Mouse (Mus musculus) ES-Bruce4 (cell line): ENCODE results near the gene Shisa3. TPM values are rescaled to one million over a fixed set of nuclear protein-coding genes. Genes with fewer than 3 reads are reported as not detected.

Source experiments
- H3K27ac ChIP-seq: 2 replicates; pipeline ENCODE4 v1.5.1; 2012; ENCODE audit warnings: low read length, inconsistent platforms; ENCODE audit not compliant: insufficient read depth
- H3K27me3 ChIP-seq: 2 replicates; pipeline ENCODE4 v1.6.1; 2012; ENCODE audit warnings: mild to moderate bottlenecking, low read length, inconsistent platforms; ENCODE audit not compliant: control insufficient read depth, poor library complexity, insufficient read depth, severe bottlenecking
- H3K36me3 ChIP-seq: 2 replicates; pipeline ENCODE4 v1.6.1; 2012; ENCODE audit warnings: inconsistent platforms, mild to moderate bottlenecking, low read length, moderate library complexity; ENCODE audit not compliant: control insufficient read depth, poor library complexity, insufficient read depth, severe bottlenecking
- H3K4me1 ChIP-seq: one replicate; pipeline ENCODE4 v1.8.1; 2011; ENCODE audit warnings: low read length; ENCODE audit not compliant: control insufficient read depth, insufficient read depth
- H3K4me3 ChIP-seq: 2 replicates; pipeline ENCODE4 v1.5.1; 2011; ENCODE audit warnings: low read depth, mild to moderate bottlenecking, low read length
- H3K9ac ChIP-seq: 2 replicates; pipeline ENCODE4 v1.6.1; 2012; ENCODE audit warnings: low read depth, mild to moderate bottlenecking, inconsistent platforms; ENCODE audit not compliant: poor library complexity, severe bottlenecking
- H3K9me3 ChIP-seq: replicated peaks from 2 replicates; pipeline ENCODE4 v1.6.1; 2012; ENCODE audit warnings: mild to moderate bottlenecking, low read length, inconsistent platforms; ENCODE audit not compliant: control insufficient read depth, poor library complexity, insufficient read depth, severe bottlenecking
- CTCF ChIP-seq: IDR thresholded peaks from one replicate; pipeline ENCODE4 v1.8.1; 2011; ENCODE audit warnings: low read depth, low read length
- EP300 ChIP-seq: IDR thresholded peaks from 2 replicates; pipeline ENCODE4 v1.6.1; 2011; ENCODE audit warnings: low read depth, low read length; ENCODE audit not compliant: insufficient read depth
- POLR2A ChIP-seq: IDR thresholded peaks from one replicate; pipeline ENCODE4 v1.8.1; 2011; ENCODE audit warnings: low read length; ENCODE audit not compliant: insufficient read depth
- polyA plus RNA-seq: library from polyadenylated mRNA; stranded (reverse); fragments of >200 nt; gene quantifications from 2 replicates; pipeline ENCODE4 v1.2.4, GENCODE M21; 2011; ENCODE audit warnings: low read depth; ENCODE audit not compliant: missing spikeins, insufficient read depth, insufficient read length

The Shisa3 gene
- polyA plus RNA-seq, 1 experiment: 0.52 TPM

GRCm38 (mm10) chr5:67606916-67607803 lies 522 bp upstream of the Shisa3 start:
- H3K36me3 ChIP-seq: no peaks in the 10 kb centered on the region
- peaks cover 10% of the 10 kb centered on the region for H3K27me3 ChIP-seq
- no peaks in the 10 kb centered on the region for H3K4me1 ChIP-seq
- H3K9me3 ChIP-seq: no peaks in the 10 kb centered on the region
- no peak overlapping the region for H3K27ac ChIP-seq
- TF ChIP-seq CTCF (peak; percentile 24), EP300 (no peak)
- peak overlapping the region; percentile 81 for H3K4me3 ChIP-seq
- H3K9ac ChIP-seq: peak overlapping the region; percentile 56

GRCm38 (mm10) chr5:67608674-67609519 lies 1.2 kb downstream of the Shisa3 start:
- H3K27ac ChIP-seq: no peak overlapping the region
- H3K36me3 ChIP-seq: no peaks in the 10 kb centered on the region
- H3K27me3 ChIP-seq: peaks cover 10% of the 10 kb centered on the region
- peak overlapping the region; percentile 81 for H3K4me3 ChIP-seq
- peak overlapping the region; percentile 56 for H3K9ac ChIP-seq
- no peak for TF ChIP-seq EP300
- no peaks in the 10 kb centered on the region for H3K4me1 ChIP-seq
- H3K9me3 ChIP-seq: no peaks in the 10 kb centered on the region

- Histone ChIP-seq H3K4me1 (no peaks in the 10 kb centered on the region), H3K4me3 (no peak overlapping the region), H3K36me3 (no peaks in the 10 kb centered on the region), H3K27ac (no peak overlapping the region), H3K27me3 (peaks cover 10% of the 10 kb centered on the region), H3K9me3 (no peaks in the 10 kb centered on the region), H3K9ac (no peak overlapping the region)
- TF ChIP-seq CTCF (no peak), POLR2A (no peak), EP300 (no peak)
Measured at GRCm38 (mm10) chr5:67609520-67609837, 1.8 kb downstream of the Shisa3 start.

- no peak for TF ChIP-seq EP300
- TF ChIP-seq CTCF: no peak
- TF ChIP-seq POLR2A: no peak
- Histone ChIP-seq H3K4me3 (no peak overlapping the region), H3K9me3 (no peaks in the 10 kb centered on the region), H3K27me3 (no peaks in the 10 kb centered on the region), H3K9ac (no peak overlapping the region), H3K27ac (no peak overlapping the region), H3K36me3 (no peaks in the 10 kb centered on the region), H3K4me1 (no peaks in the 10 kb centered on the region)
Measured at GRCm38 (mm10) chr5:67621230-67621629, 13.5 kb downstream of the Shisa3 start.

GRCm38 (mm10) chr5:67628180-67628940 lies 20.7 kb downstream of the Shisa3 start:
- H3K36me3 ChIP-seq: no peaks in the 10 kb centered on the region
- no peak for TF ChIP-seq POLR2A
- no peak for TF ChIP-seq CTCF
- no peak for TF ChIP-seq EP300
- no peaks in the 10 kb centered on the region for H3K4me1 ChIP-seq
- H3K27me3 ChIP-seq: no peaks in the 10 kb centered on the region
- no peak overlapping the region for H3K27ac ChIP-seq
- H3K9me3 ChIP-seq: no peaks in the 10 kb centered on the region
- H3K9ac ChIP-seq: no peak overlapping the region
- H3K4me3 ChIP-seq: no peak overlapping the region
